Mouse (Mus musculus) bone marrow, adult 2 months (tissue): ENCODE measurements around the gene Nme2.

Source experiments
- CTCF ChIP-seq: fragments of 200-500 bp; IDR thresholded peaks from 2 replicates; pipeline ENCODE4 v1.5.1; 2011; ENCODE audit warnings: low read length, control low read depth; ENCODE audit not compliant: control insufficient read depth, insufficient read depth
- POLR2A ChIP-seq: fragments of 200-500 bp; IDR thresholded peaks from 2 replicates; pipeline ENCODE4 v1.6.1; 2011; ENCODE audit warnings: low read depth, mild to moderate bottlenecking, control low read depth, low read length, borderline replicate concordance; ENCODE audit not compliant: control insufficient read depth

DNA sequence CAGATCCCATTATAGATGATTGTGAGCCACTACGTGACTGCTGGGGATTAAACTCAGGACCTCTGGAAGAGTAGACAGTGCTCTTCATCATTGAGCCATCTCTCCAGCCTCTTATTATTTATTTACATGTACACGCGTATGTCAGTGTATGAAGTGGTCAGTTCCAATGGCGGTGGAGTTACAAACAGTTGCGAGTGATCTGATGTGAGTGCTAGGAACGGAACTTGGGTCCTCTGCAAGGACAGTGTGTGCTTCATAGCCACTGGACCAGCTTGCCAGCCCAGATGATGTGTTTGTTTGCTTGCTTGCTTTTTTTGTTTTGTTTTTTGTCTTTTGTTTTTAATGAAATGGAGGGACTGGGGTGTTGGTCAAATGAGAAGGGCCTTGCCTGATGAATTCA, 13.1 kb upstream of the Nme2 start:
- TF ChIP-seq POLR2A = no peak
- TF ChIP-seq CTCF = no peak
